Mouse (Mus musculus): ENCODE data around the gene S100a14. TPM values are rescaled to one million over a fixed set of nuclear protein-coding genes. Genes with fewer than 3 reads are reported as not detected.
A peak's percentile ranks its signal among the peaks of the same experiment; 100 is the strongest.

The S100a14 gene
- polyA plus RNA-seq (2011; ENCODE audit: insufficient read depth, insufficient read length, low read depth, missing spikeins) = 0.88 and 1.9 TPM in 2 replicates

- Histone ChIP-seq H3K4me3 (ENCODE audit: low read depth, low read length) (no peak within 1 kb of the TSS), H3K27me3 (ENCODE audit: control insufficient read depth, insufficient read depth, low read length, poor library complexity, severe bottlenecking) (no peaks in the 10 kb centered on the region; the same call in 1 of the 2 replicates), H3K27ac (ENCODE audit: insufficient read depth, low read length) (no peak within 1 kb of the TSS), H3K9ac (ENCODE audit: low read depth, poor library complexity, severe bottlenecking) (no peak within 1 kb of the TSS), H3K36me3 (ENCODE audit: control insufficient read depth, insufficient read depth, low read length, poor library complexity, severe bottlenecking) (no peaks in the 10 kb centered on the region), H3K4me1 (ENCODE audit: control insufficient read depth, insufficient read depth, low read length) (peaks cover 2% of the 10 kb centered on the region), H3K9me3 (replicated peaks; ENCODE audit: control insufficient read depth, insufficient read depth, low read length, poor library complexity, severe bottlenecking) (no peaks in the 10 kb centered on the region)
- TF ChIP-seq CTCF (IDR thresholded peaks at IDR 0.05; ENCODE audit: low read depth, low read length) (no peak), EP300 (IDR thresholded peaks at IDR 0.05; ENCODE audit: insufficient read depth, low read depth, low read length) (no peak), POLR2A (IDR thresholded peaks at IDR 0.05; ENCODE audit: insufficient read depth, low read length) (no peak)
These were observed at the start of gene S100a14 for GRCm38 (mm10) chr3:90526580-90526979. TSS of gene S100a14 (plus strand) at chr3:90526856.

GRCm38 (mm10) chr3:90486998-90487397 is 39.7 kb upstream of the S100a14 start:
- Histone ChIP-seq H3K9ac (ENCODE audit: low read depth, poor library complexity, severe bottlenecking) (no peak overlapping the region), H3K4me1 (ENCODE audit: control insufficient read depth, insufficient read depth, low read length) (no peaks in the 10 kb centered on the region), H3K4me3 (ENCODE audit: low read depth, low read length) (no peak overlapping the region), H3K27ac (ENCODE audit: insufficient read depth, low read length) (no peak overlapping the region), H3K9me3 (replicated peaks; ENCODE audit: control insufficient read depth, insufficient read depth, low read length, poor library complexity, severe bottlenecking) (no peaks in the 10 kb centered on the region), H3K27me3 (ENCODE audit: control insufficient read depth, insufficient read depth, low read length, poor library complexity, severe bottlenecking) (no peaks in the 10 kb centered on the region), H3K36me3 (ENCODE audit: control insufficient read depth, insufficient read depth, low read length, poor library complexity, severe bottlenecking) (peaks cover 66% of the 10 kb centered on the region)
- TF ChIP-seq EP300 (IDR thresholded peaks at IDR 0.05; ENCODE audit: insufficient read depth, low read depth, low read length) = no peak
- no peak for TF ChIP-seq POLR2A (IDR thresholded peaks at IDR 0.05; ENCODE audit: insufficient read depth, low read length)

- Histone ChIP-seq H3K4me1 (ENCODE audit: control insufficient read depth, insufficient read depth, low read length) (no peaks in the 10 kb centered on the region), H3K9me3 (replicated peaks; ENCODE audit: control insufficient read depth, insufficient read depth, low read length, poor library complexity, severe bottlenecking) (no peaks in the 10 kb centered on the region), H3K9ac (ENCODE audit: low read depth, poor library complexity, severe bottlenecking) (no peak overlapping the region), H3K4me3 (ENCODE audit: low read depth, low read length) (no peak overlapping the region), H3K27me3 (ENCODE audit: control insufficient read depth, insufficient read depth, low read length, poor library complexity, severe bottlenecking) (no peaks in the 10 kb centered on the region), H3K36me3 (ENCODE audit: control insufficient read depth, insufficient read depth, low read length, poor library complexity, severe bottlenecking) (peaks cover 51% of the 10 kb centered on the region), H3K27ac (ENCODE audit: insufficient read depth, low read length) (0 out of 2 replicates have a peak overlapping the region, but pooled peaks have one; percentile 22)
- TF ChIP-seq EP300 (IDR thresholded peaks at IDR 0.05; ENCODE audit: insufficient read depth, low read depth, low read length) = no peak
- TF ChIP-seq CTCF (IDR thresholded peaks at IDR 0.05; ENCODE audit: low read depth, low read length) = no peak
- TF ChIP-seq POLR2A (IDR thresholded peaks at IDR 0.05; ENCODE audit: insufficient read depth, low read length) = no peak
These were observed 38.1 kb upstream of the S100a14 start for GRCm38 (mm10) chr3:90488576-90488975.

- H3K4me1 ChIP-seq (ENCODE audit: control insufficient read depth, insufficient read depth, low read length) = no peaks in the 10 kb centered on the region
- peak within 1 kb of the TSS; percentile 94 for H3K4me3 ChIP-seq (ENCODE audit: low read depth, low read length)
- peak within 1 kb of the TSS; percentile 79 for H3K9ac ChIP-seq (ENCODE audit: low read depth, poor library complexity, severe bottlenecking)
- H3K9me3 ChIP-seq (replicated peaks; ENCODE audit: control insufficient read depth, insufficient read depth, low read length, poor library complexity, severe bottlenecking) = no peaks in the 10 kb centered on the region
- H3K36me3 ChIP-seq (ENCODE audit: control insufficient read depth, insufficient read depth, low read length, poor library complexity, severe bottlenecking) = peaks cover 30% of the 10 kb centered on the region
- H3K27ac ChIP-seq (ENCODE audit: insufficient read depth, low read length) = peak within 1 kb of the TSS; percentile 26; the same call in 1 of the 2 replicates
- no peaks in the 10 kb centered on the region for H3K27me3 ChIP-seq (ENCODE audit: control insufficient read depth, insufficient read depth, low read length, poor library complexity, severe bottlenecking)
- TF ChIP-seq CTCF (IDR thresholded peaks at IDR 0.05; ENCODE audit: low read depth, low read length) = peak; percentile 67
- no peak for TF ChIP-seq EP300 (IDR thresholded peaks at IDR 0.05; ENCODE audit: insufficient read depth, low read depth, low read length)
These were observed 35.9 kb upstream of the S100a14 start, which contains the start of gene Snapin for GRCm38 (mm10) chr3:90490696-90491256. TSS of gene Snapin (minus strand) at chr3:90491033.

- no peak overlapping the region for H3K27ac ChIP-seq (ENCODE audit: insufficient read depth, low read length)
- peaks cover 25% of the 10 kb centered on the region for H3K36me3 ChIP-seq (ENCODE audit: control insufficient read depth, insufficient read depth, low read length, poor library complexity, severe bottlenecking)
- H3K9me3 ChIP-seq (replicated peaks; ENCODE audit: control insufficient read depth, insufficient read depth, low read length, poor library complexity, severe bottlenecking) = no peaks in the 10 kb centered on the region
- no peaks in the 10 kb centered on the region for H3K4me1 ChIP-seq (ENCODE audit: control insufficient read depth, insufficient read depth, low read length)
- no peak overlapping the region for H3K9ac ChIP-seq (ENCODE audit: low read depth, poor library complexity, severe bottlenecking)
- H3K4me3 ChIP-seq (ENCODE audit: low read depth, low read length) = no peak overlapping the region
- no peak for TF ChIP-seq CTCF (IDR thresholded peaks at IDR 0.05; ENCODE audit: low read depth, low read length)
- TF ChIP-seq EP300 (IDR thresholded peaks at IDR 0.05; ENCODE audit: insufficient read depth, low read depth, low read length) = no peak
- no peak for TF ChIP-seq POLR2A (IDR thresholded peaks at IDR 0.05; ENCODE audit: insufficient read depth, low read length)
- no peaks in the 10 kb centered on the region for H3K27me3 ChIP-seq (ENCODE audit: control insufficient read depth, insufficient read depth, low read length, poor library complexity, severe bottlenecking)
These were observed 35.3 kb upstream of the S100a14 start for GRCm38 (mm10) chr3:90491350-90491749.

GRCm38 (mm10) chr3:90493831-90494540 is 32.7 kb upstream of the S100a14 start:
- no peak for TF ChIP-seq POLR2A (IDR thresholded peaks at IDR 0.05; ENCODE audit: insufficient read depth, low read length)
- TF ChIP-seq EP300 (IDR thresholded peaks at IDR 0.05; ENCODE audit: insufficient read depth, low read depth, low read length) = no peak
- TF ChIP-seq CTCF (IDR thresholded peaks at IDR 0.05; ENCODE audit: low read depth, low read length) = no peak
- H3K27ac ChIP-seq (ENCODE audit: insufficient read depth, low read length) = no peak overlapping the region
- no peaks in the 10 kb centered on the region for H3K9me3 ChIP-seq (replicated peaks; ENCODE audit: control insufficient read depth, insufficient read depth, low read length, poor library complexity, severe bottlenecking)
- peaks cover 26% of the 10 kb centered on the region for H3K36me3 ChIP-seq (ENCODE audit: control insufficient read depth, insufficient read depth, low read length, poor library complexity, severe bottlenecking)
- H3K27me3 ChIP-seq (ENCODE audit: control insufficient read depth, insufficient read depth, low read length, poor library complexity, severe bottlenecking) = no peaks in the 10 kb centered on the region
- no peak overlapping the region for H3K9ac ChIP-seq (ENCODE audit: low read depth, poor library complexity, severe bottlenecking)
- H3K4me1 ChIP-seq (ENCODE audit: control insufficient read depth, insufficient read depth, low read length) = no peaks in the 10 kb centered on the region
- H3K4me3 ChIP-seq (ENCODE audit: low read depth, low read length) = no peak overlapping the region

All from ES-Bruce4 (cell line).